Mouse (Mus musculus): Measurements from ENCODE around the gene Mmab.

DNA sequence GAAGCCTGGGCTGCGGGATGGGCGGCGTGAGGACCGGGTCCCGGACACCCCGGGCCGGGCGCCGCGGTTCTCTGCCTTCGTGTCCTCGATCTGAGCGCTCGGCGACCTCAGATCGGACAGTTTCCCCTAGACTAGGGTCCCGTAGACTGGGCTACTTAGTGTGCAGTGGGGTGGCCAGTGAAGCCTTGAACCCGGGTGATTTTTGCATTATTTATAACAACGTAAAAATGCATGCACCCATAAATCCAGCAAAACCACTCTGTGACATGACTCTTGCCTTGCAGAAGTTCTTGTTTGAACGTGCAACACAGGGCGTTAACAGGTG lies 470 bp upstream of the Mmab start:
- TF ChIP-seq EP300 (IDR thresholded peaks at IDR 0.05; ENCODE audit: low read depth), result 0 out of 2 replicates have a peak, but pooled peaks have one; percentile 9
- no peak for TF ChIP-seq CTCF (IDR thresholded peaks at IDR 0.05; ENCODE audit: low read depth)

Measured in heart, postnatal 0 days (tissue).